Mouse (Mus musculus): ENCODE results near the gene Cckbr. TPM values are rescaled to one million over a fixed set of nuclear protein-coding genes. Genes with fewer than 3 reads are reported as not detected.

The Cckbr gene
- total and polyA plus RNA-seq, 3 experiments, result not detected

DNA sequence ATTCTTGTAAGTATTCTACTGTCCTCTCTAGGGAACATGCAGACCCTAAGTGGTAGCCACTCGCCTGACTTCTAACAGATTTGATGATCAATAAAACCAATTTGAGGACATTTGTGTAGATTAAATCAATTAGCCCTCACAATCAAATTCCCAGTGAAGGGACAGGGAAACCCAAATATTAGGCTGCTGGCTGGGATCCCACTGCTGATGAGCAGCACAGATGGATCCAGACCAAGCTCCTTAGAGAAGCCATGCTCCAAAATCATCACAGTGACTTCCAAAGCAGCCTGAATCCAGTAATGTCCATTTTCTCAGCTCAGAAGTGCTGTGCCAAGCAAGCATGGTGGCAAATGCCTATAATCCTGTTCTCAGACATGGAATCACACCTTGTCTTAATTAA, 74.1 kb downstream of the Cckbr start:
- H3K27ac ChIP-seq (ENCODE audit: control insufficient read depth, low read depth, low read length), result no peak overlapping the region
- H3K9me3 ChIP-seq (replicated peaks; ENCODE audit: insufficient read depth, low read length), result no peaks in the 10 kb centered on the region
- no peaks in the 10 kb centered on the region for H3K36me3 ChIP-seq (ENCODE audit: control insufficient read depth in 1 of 2, insufficient read depth in 2 of 2, low read length in 2 of 2)
- H3K27me3 ChIP-seq (ENCODE audit: control insufficient read depth in 1 of 2, insufficient read depth in 2 of 2, low read length in 2 of 2), result no peaks in the 10 kb centered on the region
- H3K79me2 ChIP-seq (ENCODE audit: control insufficient read depth, insufficient read depth, low read length, poor library complexity), result no peaks in the 10 kb centered on the region
- no peak for DNase-seq (ENCODE audit: low read depth, low spot score)
- no peaks in the 10 kb centered on the region for H3K4me1 ChIP-seq (ENCODE audit: control insufficient read depth in 1 of 2, insufficient read depth in 2 of 2, low read length in 2 of 2)
- H3K9ac ChIP-seq (ENCODE audit: control insufficient read depth, low read depth, low read length, poor library complexity, severe bottlenecking), result no peak overlapping the region
- H3K4me3 ChIP-seq (ENCODE audit: control insufficient read depth in 1 of 2, insufficient read depth in 1 of 2, low read depth in 2 of 2, low read length in 2 of 2), result no peak overlapping the region
- TF ChIP-seq MYC (IDR thresholded peaks at IDR 0.05; ENCODE audit: low read depth, low read length), result no peak
- TF ChIP-seq ZNF384 (IDR thresholded peaks at IDR 0.05; ENCODE audit: low read depth, low read length), result no peak
- no peak for TF ChIP-seq ELF1 (IDR thresholded peaks at IDR 0.05; ENCODE audit: low read depth, low read length)
- no peak for TF ChIP-seq ZMIZ1 (IDR thresholded peaks at IDR 0.05; ENCODE audit: low read depth, low read length)
- no peak for TF ChIP-seq ZC3H11A (IDR thresholded peaks at IDR 0.05; ENCODE audit: low read depth, low read length)
- no peak for TF ChIP-seq RCOR1 (IDR thresholded peaks at IDR 0.05; ENCODE audit: low read depth, low read length)
- no peak for TF ChIP-seq TBP (IDR thresholded peaks at IDR 0.05; ENCODE audit: low read depth, low read length)

DNA sequence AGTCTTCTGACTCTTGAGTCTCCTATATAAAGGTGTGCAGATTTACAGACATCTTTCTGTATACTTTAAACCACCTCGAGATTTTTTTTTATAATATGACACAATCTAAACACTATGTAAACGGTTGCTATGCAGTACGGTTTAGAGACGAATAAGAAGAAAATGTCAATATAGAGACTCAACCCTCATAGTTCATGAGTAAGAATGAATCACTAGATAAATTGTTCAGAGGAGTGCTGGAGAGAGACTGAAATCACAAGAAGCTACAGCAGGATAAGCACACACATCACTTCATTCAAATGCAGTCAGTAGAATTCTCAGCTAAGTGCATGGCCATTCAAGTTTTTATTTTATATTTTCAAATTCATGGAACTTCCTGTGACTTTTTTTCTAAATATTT, 76.5 kb downstream of the Cckbr start:
- Histone ChIP-seq H3K4me1 (ENCODE audit: control insufficient read depth in 1 of 2, insufficient read depth in 2 of 2, low read length in 2 of 2) (no peaks in the 10 kb centered on the region), H3K27ac (ENCODE audit: control insufficient read depth, low read depth, low read length) (no peak overlapping the region), H3K27me3 (ENCODE audit: control insufficient read depth in 1 of 2, insufficient read depth in 2 of 2, low read length in 2 of 2) (no peaks in the 10 kb centered on the region), H3K36me3 (ENCODE audit: control insufficient read depth in 1 of 2, insufficient read depth in 2 of 2, low read length in 2 of 2) (no peaks in the 10 kb centered on the region), H3K9me3 (replicated peaks; ENCODE audit: insufficient read depth, low read length) (no peaks in the 10 kb centered on the region), H3K79me2 (ENCODE audit: control insufficient read depth, insufficient read depth, low read length, poor library complexity) (no peaks in the 10 kb centered on the region), H3K4me3 (ENCODE audit: control insufficient read depth in 1 of 2, insufficient read depth in 1 of 2, low read depth in 2 of 2, low read length in 2 of 2) (no peak overlapping the region), H3K9ac (ENCODE audit: control insufficient read depth, low read depth, low read length, poor library complexity, severe bottlenecking) (no peak overlapping the region)
- no peak for TF ChIP-seq SIN3A (IDR thresholded peaks at IDR 0.05; ENCODE audit: low read length)
- TF ChIP-seq KAT2A (conservative IDR thresholded peaks at IDR 0.05; ENCODE audit: low read depth, low read length), result no peak
- TF ChIP-seq NELFE (IDR thresholded peaks at IDR 0.05; ENCODE audit: low read depth, low read length), result no peak
- TF ChIP-seq ZNF384 (IDR thresholded peaks at IDR 0.05; ENCODE audit: low read depth, low read length), result no peak
- TF ChIP-seq TAL1 (IDR thresholded peaks at IDR 0.05; ENCODE audit: low read length), result no peak
- TF ChIP-seq MEF2A (IDR thresholded peaks at IDR 0.05; ENCODE audit: extremely low read depth, insufficient replicate concordance, low read depth, low read length, poor library complexity, severe bottlenecking), result no peak
- TF ChIP-seq ZKSCAN1 (IDR thresholded peaks at IDR 0.05; ENCODE audit: low read depth, low read length), result no peak
- no peak for TF ChIP-seq RAD21 (IDR thresholded peaks at IDR 0.05; ENCODE audit: low read depth, low read length)
- TF ChIP-seq JUND (IDR thresholded peaks at IDR 0.05; ENCODE audit: low read depth, low read length), result no peak
- no peak for TF ChIP-seq POLR2AphosphoS5 (IDR thresholded peaks at IDR 0.05; ENCODE audit: borderline replicate concordance, low read depth, low read length)
- TF ChIP-seq TBP (IDR thresholded peaks at IDR 0.05; ENCODE audit: low read depth, low read length), result no peak
- no peak for TF ChIP-seq TCF12 (IDR thresholded peaks at IDR 0.05; ENCODE audit: low read depth, low read length)
- no peak for TF ChIP-seq ZMIZ1 (IDR thresholded peaks at IDR 0.05; ENCODE audit: low read depth, low read length)
- no peak for TF ChIP-seq POLR2A (IDR thresholded peaks at IDR 0.05; ENCODE audit: control insufficient read depth in 1 of 2, insufficient read depth in 1 of 2, low read depth in 1 of 2, low read length in 2 of 2, poor library complexity in 1 of 2)
- TF ChIP-seq BHLHE40 (IDR thresholded peaks at IDR 0.05; ENCODE audit: borderline replicate concordance, low read depth, low read length), result no peak
- no peak for TF ChIP-seq ZC3H11A (IDR thresholded peaks at IDR 0.05; ENCODE audit: low read depth, low read length)
- TF ChIP-seq MXI1 (IDR thresholded peaks at IDR 0.05; ENCODE audit: low read depth, low read length), result no peak
- no peak for TF ChIP-seq MYB (IDR thresholded peaks at IDR 0.05; ENCODE audit: low read depth, low read length)
- TF ChIP-seq CHD2 (IDR thresholded peaks at IDR 0.05; ENCODE audit: low read length), result no peak
- TF ChIP-seq MAZ (IDR thresholded peaks at IDR 0.05; ENCODE audit: low read depth, low read length), result no peak
- DNase-seq (ENCODE audit: low read depth, low spot score), result no peak
